Mouse (Mus musculus) heart, adult 2 months (tissue): ENCODE measurements around the gene Slamf9. TPM values are rescaled to one million over a fixed set of nuclear protein-coding genes. Genes with fewer than 3 reads are reported as not detected.

ENCODE experiments used
- DNase-seq, 2 experiments: peaks; one replicate each; pipeline ENCODE4 v3.0.0; 2021
- H3K27ac ChIP-seq: fragments of 200-600 bp; 2 replicates; pipeline ENCODE4 v1.8.1; 2022
- H3K27me3 ChIP-seq: fragments of 200-500 bp; 2 replicates; pipeline ENCODE4 v1.6.1; 2012; ENCODE audit warnings: mild to moderate bottlenecking, low read length, inconsistent platforms, mixed read lengths; ENCODE audit not compliant: control insufficient read depth, insufficient read depth
- H3K36me3 ChIP-seq: fragments of 200-500 bp; 2 replicates; pipeline ENCODE4 v1.6.1; 2012; ENCODE audit warnings: low read length, inconsistent platforms; ENCODE audit not compliant: control insufficient read depth, insufficient read depth
- H3K4me1 ChIP-seq: fragments of 200-500 bp; 2 replicates; pipeline ENCODE4 v1.6.1; 2011; ENCODE audit warnings: low read length; ENCODE audit not compliant: control insufficient read depth, insufficient read depth
- H3K4me3 ChIP-seq: fragments of 200-600 bp; 2 replicates; pipeline ENCODE4 v1.8.1; 2022
- H3K79me2 ChIP-seq: fragments of 200-500 bp; replicated peaks from 2 replicates; pipeline ENCODE4 v1.6.1; 2012; ENCODE audit warnings: mild to moderate bottlenecking, inconsistent platforms, low read length, moderate library complexity, mixed read lengths; ENCODE audit not compliant: control insufficient read depth, insufficient read depth
- H3K9ac ChIP-seq: fragments of 200-500 bp; 2 replicates; pipeline ENCODE4 v1.6.1; 2012; ENCODE audit warnings: low read depth, mild to moderate bottlenecking, control low read depth, inconsistent platforms, low read length, mixed read lengths
- CTCF ChIP-seq: fragments of 200-600 bp; IDR thresholded peaks from 2 replicates; pipeline ENCODE4 v1.8.1; 2022; ENCODE audit warnings: antibody characterized with exemption, mild to moderate bottlenecking, moderate library complexity
- EP300 ChIP-seq: fragments of 200-500 bp; IDR thresholded peaks from 2 replicates; pipeline ENCODE4 v1.6.1; 2011; ENCODE audit warnings: low read depth, low read length, control low read depth; ENCODE audit not compliant: insufficient read depth
- POLR2A ChIP-seq: fragments of 200-500 bp; IDR thresholded peaks from 2 replicates; pipeline ENCODE4 v1.6.1; 2011; ENCODE audit warnings: mild to moderate bottlenecking, low read depth, low read length, control low read depth; ENCODE audit not compliant: insufficient read depth
- WGBS: fragments of 180-500 bp; shearing (Covaris S2); methylation state at CpG from one replicate; pipeline ENCODE4 v1.1.7; 2018; 5-methylcytosine and 5-hydroxymethylcytosine counted together
- intact Hi-C: fragments of 180-260 bp; cut with DNase I; formaldehyde crosslinking; loops from one replicate; pipeline ENCODE4 v1.15.1; 2025
- polyA plus RNA-seq: library from polyadenylated mRNA; depleted of rRNA; stranded (reverse); fragments of >200 nt; gene quantifications from 2 replicates; pipeline ENCODE4 v1.2.3, GENCODE M21; 2012
- total RNA-seq, 2 experiments: library from RNA; stranded (reverse); gene quantifications; 2 replicates each; pipeline ENCODE4 v1.2.3; 2021

Slamf9 gene
- total and polyA plus RNA-seq, 3 experiments = 1.2 to 7.0 (median 2.3) TPM

- H3K4me3 ChIP-seq = no peak overlapping the region
- peaks cover 27% of the 10 kb centered on the region for H3K4me1 ChIP-seq
- WGBS = 49% methylated on average over 7 of the region's 7 CpGs
- intact Hi-C loops = loop anchor here (10.0 kb wide), 1 partner anchor 290 kb away; no protein-coding TSS in a partner anchor
- peak in 1 of 2 experiments; percentile 56 for DNase-seq
- no peaks in the 10 kb centered on the region; the same call in 1 of the 2 replicates for H3K27me3 ChIP-seq
- H3K36me3 ChIP-seq = peaks cover 8% of the 10 kb centered on the region; the same call in 1 of the 2 replicates
- TF ChIP-seq POLR2A = 0 out of 2 replicates have a peak, but pooled peaks have one; percentile 31
- peak; percentile 31; the same call in 1 of the 2 replicates for TF ChIP-seq EP300
- TF ChIP-seq CTCF = no peak
- no peaks in the 10 kb centered on the region for H3K79me2 ChIP-seq
- peak overlapping the region; percentile 67 for H3K27ac ChIP-seq
- no peak overlapping the region for H3K9ac ChIP-seq
These were observed 39.6 kb downstream of the Slamf9 start for GRCm38 (mm10) chr1:172514551-172515268.

- H3K79me2 ChIP-seq = no peaks in the 10 kb centered on the region
- H3K36me3 ChIP-seq = peaks cover 10% of the 10 kb centered on the region; the same call in 1 of the 2 replicates
- H3K9ac ChIP-seq = no peak overlapping the region
- 69% methylated on average over 1 of the region's 1 CpGs for WGBS
- peaks cover 29% of the 10 kb centered on the region for H3K4me1 ChIP-seq
- no peak overlapping the region for H3K4me3 ChIP-seq
- no peaks in the 10 kb centered on the region; the same call in 1 of the 2 replicates for H3K27me3 ChIP-seq
- TF ChIP-seq POLR2A (no peak), CTCF (no peak), EP300 (no peak)
- H3K27ac ChIP-seq = peak overlapping the region; percentile 67
- intact Hi-C loops = loop anchor here (10.0 kb wide), 1 partner anchor 291 kb away; no protein-coding TSS in a partner anchor
- DNase-seq = peak in 1 of 2 experiments; percentile 44
These were observed 40.2 kb downstream of the Slamf9 start for GRCm38 (mm10) chr1:172515396-172515795.

GRCm38 (mm10) chr1:172518013-172518412 lies 42.9 kb downstream of the Slamf9 start:
- peaks cover 32% of the 10 kb centered on the region for H3K4me1 ChIP-seq
- H3K27ac ChIP-seq = no peak overlapping the region
- no peak overlapping the region for H3K4me3 ChIP-seq
- intact Hi-C loops = loop anchor here (10.0 kb wide), 1 partner anchor 293 kb away; no protein-coding TSS in a partner anchor
- WGBS = 80% methylated on average over 4 of the region's 4 CpGs
- no peaks in the 10 kb centered on the region for H3K79me2 ChIP-seq
- TF ChIP-seq POLR2A (no peak), CTCF (peak; percentile 71)
- H3K27me3 ChIP-seq = no peaks in the 10 kb centered on the region; the same call in 1 of the 2 replicates
- H3K36me3 ChIP-seq = peaks cover 10% of the 10 kb centered on the region; the same call in 1 of the 2 replicates
- H3K9ac ChIP-seq = no peak overlapping the region
- no peak for DNase-seq

- H3K79me2 ChIP-seq = no peaks in the 10 kb centered on the region
- no peaks in the 10 kb centered on the region; the same call in 1 of the 2 replicates for H3K27me3 ChIP-seq
- 60% methylated on average over 6 of the region's 6 CpGs for WGBS
- no peak for DNase-seq
- no peak overlapping the region for H3K9ac ChIP-seq
- H3K36me3 ChIP-seq = peaks cover 4% of the 10 kb centered on the region; the same call in 1 of the 2 replicates
- no peak for TF ChIP-seq POLR2A
- no peak for TF ChIP-seq CTCF
- TF ChIP-seq EP300 = no peak
- intact Hi-C loops = loop anchor here (10.0 kb wide), 1 partner anchor 295 kb away; no protein-coding TSS in a partner anchor
- H3K27ac ChIP-seq = no peak overlapping the region; the same call in 1 of the 2 replicates
- H3K4me1 ChIP-seq = peaks cover 27% of the 10 kb centered on the region
- no peak overlapping the region for H3K4me3 ChIP-seq
These were observed 44.5 kb downstream of the Slamf9 start for GRCm38 (mm10) chr1:172519644-172520043.

GRCm38 (mm10) chr1:172520576-172521440 lies 45.6 kb downstream of the Slamf9 start, which contains the start of gene Cfap45:
Gene Cfap45 (plus strand): TSS chr1:172520801.
- H3K27me3 ChIP-seq = no peaks in the 10 kb centered on the region; the same call in 1 of the 2 replicates

More at GRCm38 (mm10) chr1:172520576-172521440, 45.6 kb downstream of the Slamf9 start, which contains the start of gene Cfap45:
- peaks cover 2% of the 10 kb centered on the region; the same call in 1 of the 2 replicates for H3K36me3 ChIP-seq
- peak; percentile 79 to 88 for DNase-seq
- H3K9ac ChIP-seq = peak within 1 kb of the TSS; percentile 53
- H3K4me1 ChIP-seq = peaks cover 19% of the 10 kb centered on the region
- H3K4me3 ChIP-seq = peak within 1 kb of the TSS; percentile 46
- peak within 1 kb of the TSS; percentile 81 for H3K27ac ChIP-seq
- TF ChIP-seq CTCF (no peak), EP300 (peak; percentile 48; the same call in 1 of the 2 replicates), POLR2A (peak; percentile 63)
- intact Hi-C loops = no loop called here
- WGBS = 9% methylated on average over 28 of the region's 28 CpGs
- H3K79me2 ChIP-seq = no peaks in the 10 kb centered on the region
